In genomic region chr13:20205746-20206145, GRCm38 (mm10) we compare ENCODE assay signal across 17 mouse cellular contexts.
"Had no signal": no experiment of that assay in that cellular context is flagged by ENCODE, and none has a peak within 500 bp of the region (broad histone marks: within the 10 kb centered on the region; RNA-seq: fewer than 3 reads in every experiment).

No protein-coding gene starts in this region.

- H3K4me1 ChIP-seq: kidney, embryonic 15.5 days; liver, embryonic 13.5 days had no signal

- DNase-seq: kidney, adult 11 months; kidney, adult 8-10 months; kidney, postnatal 10 days; kidney, postnatal 36 days; layer of hippocampus, postnatal 36 days; liver, embryonic 13.5 days; lung, postnatal 14 days; lung, postnatal 4 days; midbrain, embryonic 14.5 days; right cerebral cortex, postnatal 25 days; thymus, adult 2 months; thymus, postnatal 14 days; thymus, postnatal 4 days had no signal

- H3K36me3 ChIP-seq: kidney, embryonic 15.5 days; liver, embryonic 13.5 days had no signal

- H3K27ac ChIP-seq: kidney, embryonic 15.5 days; liver, embryonic 13.5 days; stomach, postnatal 0 days had no signal

- H3K4me2 ChIP-seq: kidney, embryonic 15.5 days; liver, embryonic 13.5 days; midbrain, embryonic 11.5 days had no signal

- H3K9me3 ChIP-seq: kidney, embryonic 15.5 days; liver, embryonic 13.5 days had no signal

- H3K4me3 ChIP-seq: kidney, embryonic 15.5 days; left cerebral cortex, adult 2 months; liver, embryonic 13.5 days had no signal

- H3K9ac ChIP-seq: kidney, embryonic 15.5 days; liver, embryonic 13.5 days had no signal

- H3K27me3 ChIP-seq: kidney, embryonic 15.5 days; liver, embryonic 13.5 days had no signal
